Mouse (Mus musculus) cerebellum, adult 2 months (tissue): ENCODE data around the gene Il4ra.

ENCODE experiments used
- CTCF ChIP-seq: fragments of 200-500 bp; IDR thresholded peaks from 2 replicates; pipeline ENCODE4 v1.5.1; 2011; ENCODE audit warnings: low read depth, mild to moderate bottlenecking, control low read depth, low read length, moderate library complexity, borderline replicate concordance; ENCODE audit not compliant: insufficient read depth
- POLR2A ChIP-seq: fragments of 200-500 bp; IDR thresholded peaks from 2 replicates; pipeline ENCODE4 v1.6.1; 2011; ENCODE audit warnings: low read length, control low read depth, borderline replicate concordance; ENCODE audit not compliant: insufficient read depth

DNA sequence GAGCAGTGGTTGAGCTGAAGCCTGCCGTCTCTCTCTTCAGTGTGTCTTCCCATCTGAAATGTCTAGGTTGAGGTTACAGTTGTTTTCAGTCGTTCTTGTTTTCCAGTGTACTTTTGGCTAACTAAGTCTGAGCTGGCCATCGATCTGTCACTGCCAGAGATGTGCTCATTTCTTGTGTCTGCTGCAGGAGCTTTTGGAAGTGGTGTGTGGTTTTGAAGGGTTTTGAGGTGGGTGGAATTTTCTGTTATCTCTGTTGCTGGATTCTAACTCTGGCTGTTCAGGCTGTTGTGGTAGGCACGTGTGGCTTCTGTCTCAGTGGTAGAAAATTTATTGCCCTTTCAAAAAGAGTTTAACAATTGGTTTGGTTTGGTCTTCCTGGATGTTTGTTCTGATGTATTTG lies 4.2 kb downstream of the Il4ra start:
- no peak for TF ChIP-seq POLR2A
- no peak for TF ChIP-seq CTCF
